Mouse (Mus musculus): ENCODE measurements around the gene Tmc5. TPM values are rescaled to one million over a fixed set of nuclear protein-coding genes. Genes with fewer than 3 reads are reported as not detected.

Tmc5 gene
- polyA plus RNA-seq, 1 experiment from 2014 or later = 48.1 TPM

GRCm38 (mm10) chr7:118689088-118689487, 92.0 kb downstream of the Tmc5 start:
- Histone ChIP-seq H3K27ac (ENCODE audit: low read depth, low read length) (no peak overlapping the region), H3K9me3 (ENCODE audit: control insufficient read depth) (no peaks in the 10 kb centered on the region), H3K27me3 (replicated peaks; ENCODE audit: control insufficient read depth, insufficient read depth, low read length) (no peaks in the 10 kb centered on the region), H3K9ac (ENCODE audit: low read depth, low read length) (no peak overlapping the region), H3K4me2 (replicated peaks; ENCODE audit: low read depth) (no peak overlapping the region), H3K4me1 (replicated peaks; ENCODE audit: control insufficient read depth, insufficient read depth, low read length) (no peaks in the 10 kb centered on the region), H3K36me3 (ENCODE audit: control insufficient read depth, insufficient read depth) (peaks cover 59% of the 10 kb centered on the region), H3K4me3 (ENCODE audit: low read depth, low read length) (no peak overlapping the region)
- ATAC-seq = no peak
- 70% methylated on average over 7 of the region's 7 CpGs for WGBS
- TF ChIP-seq CTCF (IDR thresholded peaks at IDR 0.05; ENCODE audit: low read depth) = no peak

- Histone ChIP-seq H3K4me1 (replicated peaks; ENCODE audit: control insufficient read depth, insufficient read depth, low read length) (no peaks in the 10 kb centered on the region), H3K4me2 (replicated peaks; ENCODE audit: low read depth) (no peak overlapping the region), H3K27me3 (replicated peaks; ENCODE audit: control insufficient read depth, insufficient read depth, low read length) (no peaks in the 10 kb centered on the region), H3K36me3 (ENCODE audit: control insufficient read depth, insufficient read depth) (peaks cover 76% of the 10 kb centered on the region), H3K27ac (ENCODE audit: low read depth, low read length) (no peak overlapping the region), H3K9ac (ENCODE audit: low read depth, low read length) (no peak overlapping the region), H3K4me3 (ENCODE audit: low read depth, low read length) (no peak overlapping the region), H3K9me3 (ENCODE audit: control insufficient read depth) (no peaks in the 10 kb centered on the region)
- ATAC-seq = no peak
- WGBS = 100% methylated on average over 2 of the region's 2 CpGs
- TF ChIP-seq CTCF (IDR thresholded peaks at IDR 0.05; ENCODE audit: low read depth) = no peak
Measured at GRCm38 (mm10) chr7:118691287-118691686, 94.2 kb downstream of the Tmc5 start.

GRCm38 (mm10) chr7:118696146-118696545, 99.0 kb downstream of the Tmc5 start:
- WGBS = 92% methylated on average over 6 of the region's 6 CpGs
- no peak overlapping the region for H3K27ac ChIP-seq (ENCODE audit: low read depth, low read length)
- no peaks in the 10 kb centered on the region for H3K27me3 ChIP-seq (replicated peaks; ENCODE audit: control insufficient read depth, insufficient read depth, low read length)
- no peak overlapping the region for H3K4me3 ChIP-seq (ENCODE audit: low read depth, low read length)
- H3K4me1 ChIP-seq (replicated peaks; ENCODE audit: control insufficient read depth, insufficient read depth, low read length) = no peaks in the 10 kb centered on the region
- no peaks in the 10 kb centered on the region for H3K9me3 ChIP-seq (ENCODE audit: control insufficient read depth)
- H3K9ac ChIP-seq (ENCODE audit: low read depth, low read length) = no peak overlapping the region
- no peak overlapping the region for H3K4me2 ChIP-seq (replicated peaks; ENCODE audit: low read depth)
- no peak for ATAC-seq
- TF ChIP-seq CTCF (IDR thresholded peaks at IDR 0.05; ENCODE audit: low read depth) = no peak
- H3K36me3 ChIP-seq (ENCODE audit: control insufficient read depth, insufficient read depth) = peaks cover 60% of the 10 kb centered on the region

GRCm38 (mm10) chr7:118697168-118697567, 100.1 kb downstream of the Tmc5 start:
- ATAC-seq = 0 out of 2 replicates have a peak, but pooled peaks have one; percentile 22
- no peaks in the 10 kb centered on the region for H3K4me1 ChIP-seq (replicated peaks; ENCODE audit: control insufficient read depth, insufficient read depth, low read length)
- H3K4me2 ChIP-seq (replicated peaks; ENCODE audit: low read depth) = no peak overlapping the region
- no peaks in the 10 kb centered on the region for H3K27me3 ChIP-seq (replicated peaks; ENCODE audit: control insufficient read depth, insufficient read depth, low read length)
- H3K4me3 ChIP-seq (ENCODE audit: low read depth, low read length) = no peak overlapping the region
- 52% methylated on average over 4 of the region's 4 CpGs for WGBS
- TF ChIP-seq CTCF (IDR thresholded peaks at IDR 0.05; ENCODE audit: low read depth) = no peak
- H3K9ac ChIP-seq (ENCODE audit: low read depth, low read length) = no peak overlapping the region
- H3K36me3 ChIP-seq (ENCODE audit: control insufficient read depth, insufficient read depth) = peaks cover 49% of the 10 kb centered on the region
- no peak overlapping the region for H3K27ac ChIP-seq (ENCODE audit: low read depth, low read length)
- no peaks in the 10 kb centered on the region for H3K9me3 ChIP-seq (ENCODE audit: control insufficient read depth)

GRCm38 (mm10) chr7:118698882-118699281, 101.8 kb downstream of the Tmc5 start:
- Histone ChIP-seq H3K9me3 (ENCODE audit: control insufficient read depth) (no peaks in the 10 kb centered on the region), H3K4me3 (ENCODE audit: low read depth, low read length) (no peak overlapping the region), H3K4me2 (replicated peaks; ENCODE audit: low read depth) (no peak overlapping the region), H3K27ac (ENCODE audit: low read depth, low read length) (no peak overlapping the region), H3K9ac (ENCODE audit: low read depth, low read length) (no peak overlapping the region), H3K4me1 (replicated peaks; ENCODE audit: control insufficient read depth, insufficient read depth, low read length) (no peaks in the 10 kb centered on the region; the same call in 1 of the 2 replicates), H3K36me3 (ENCODE audit: control insufficient read depth, insufficient read depth) (peaks cover 35% of the 10 kb centered on the region), H3K27me3 (replicated peaks; ENCODE audit: control insufficient read depth, insufficient read depth, low read length) (no peaks in the 10 kb centered on the region)
- 52% methylated on average over 9 of the region's 9 CpGs for WGBS
- 0 out of 2 replicates have a peak, but pooled peaks have one; percentile 13 for ATAC-seq
- TF ChIP-seq CTCF (IDR thresholded peaks at IDR 0.05; ENCODE audit: low read depth) = no peak

- H3K36me3 ChIP-seq (ENCODE audit: control insufficient read depth, insufficient read depth) = peaks cover 7% of the 10 kb centered on the region; the same call in 1 of the 2 replicates
- no peaks in the 10 kb centered on the region for H3K9me3 ChIP-seq (ENCODE audit: control insufficient read depth)
- no peak overlapping the region for H3K4me3 ChIP-seq (ENCODE audit: low read depth, low read length)
- H3K4me1 ChIP-seq (replicated peaks; ENCODE audit: control insufficient read depth, insufficient read depth, low read length) = peaks cover 4% of the 10 kb centered on the region; the same call in 1 of the 2 replicates
- H3K27me3 ChIP-seq (replicated peaks; ENCODE audit: control insufficient read depth, insufficient read depth, low read length) = no peaks in the 10 kb centered on the region
- no peak overlapping the region for H3K9ac ChIP-seq (ENCODE audit: low read depth, low read length)
- H3K4me2 ChIP-seq (replicated peaks; ENCODE audit: low read depth) = peak overlapping the region; percentile 90
- no peak for TF ChIP-seq CTCF (IDR thresholded peaks at IDR 0.05; ENCODE audit: low read depth)
- peak; percentile 26 for ATAC-seq
- peak overlapping the region; percentile 87 for H3K27ac ChIP-seq (ENCODE audit: low read depth, low read length)
- 58% methylated on average over 15 of the region's 15 CpGs for WGBS
Measured at GRCm38 (mm10) chr7:118703144-118703561, 106.1 kb downstream of the Tmc5 start.
